Mouse (Mus musculus) limb, embryonic 14.5 days (tissue): ENCODE results near the gene 2310061N02Rik. TPM values are rescaled to one million over a fixed set of nuclear protein-coding genes. Genes with fewer than 3 reads are reported as not detected.
"Not testable (repeated sequence)": the region's sequence is repeated elsewhere in the genome, so short reads cannot be mapped to it uniquely, and the experiment has no call there.

ENCODE experiments used
- ATAC-seq: fragments of 200-750 bp; cut with Nextera tagmentation; 2 replicates; pipeline ENCODE4 v1.8.0; 2017; ENCODE audit warnings: low read depth, moderate number of reproducible peaks, moderate TSS enrichment; ENCODE audit not compliant: low FRiP score
- DNase-seq: peaks from one replicate; pipeline ENCODE4 v3.0.0-alpha.2; 2015; ENCODE audit warnings: low spot score
- H3K27ac ChIP-seq: fragments of 300-500 bp; sonication (generic); replicated peaks from 2 replicates; pipeline ENCODE4 v1.5.1; 2014; ENCODE audit warnings: low read depth, mild to moderate bottlenecking, low read length, moderate library complexity, mixed read lengths
- H3K27me3 ChIP-seq: fragments of 300-500 bp; sonication (generic); 2 replicates; pipeline ENCODE4 v1.6.1; 2014; ENCODE audit warnings: low read length, mixed read lengths; ENCODE audit not compliant: control insufficient read depth, insufficient read depth
- H3K36me3 ChIP-seq: fragments of 300-500 bp; sonication (generic); 2 replicates; pipeline ENCODE4 v1.6.1; 2014; ENCODE audit warnings: mild to moderate bottlenecking, low read length, moderate library complexity, mixed read lengths; ENCODE audit not compliant: control insufficient read depth, insufficient read depth
- H3K4me1 ChIP-seq: fragments of 300-500 bp; sonication (generic); 2 replicates; pipeline ENCODE4 v1.6.1; 2014; ENCODE audit warnings: antibody characterized with exemption, low read length, mixed read lengths; ENCODE audit not compliant: control insufficient read depth, insufficient read depth
- H3K4me2 ChIP-seq: fragments of 300-500 bp; sonication (generic); replicated peaks from 2 replicates; pipeline ENCODE4 v1.6.1; 2014; ENCODE audit warnings: low read depth, mild to moderate bottlenecking, low read length, moderate library complexity; ENCODE audit not compliant: severe bottlenecking
- H3K4me3 ChIP-seq: fragments of 300-500 bp; sonication (generic); replicated peaks from 2 replicates; pipeline ENCODE4 v1.5.1; 2014; ENCODE audit warnings: low read length
- H3K9ac ChIP-seq: fragments of 300-500 bp; sonication (generic); 2 replicates; pipeline ENCODE4 v1.6.1; 2014; ENCODE audit warnings: mild to moderate bottlenecking, low read depth, low read length, moderate library complexity; ENCODE audit not compliant: severe bottlenecking
- H3K9me3 ChIP-seq: fragments of 300-500 bp; sonication (generic); 2 replicates; pipeline ENCODE4 v1.6.1; 2016; ENCODE audit warnings: low read length; ENCODE audit not compliant: control insufficient read depth
- POLR2A ChIP-seq: fragments of 200-500 bp; IDR thresholded peaks from 2 replicates; pipeline ENCODE4 v1.8.0; 2012; ENCODE audit warnings: inconsistent platforms, mild to moderate bottlenecking, moderate library complexity, borderline replicate concordance; ENCODE audit not compliant: insufficient read depth, insufficient read length; ENCODE audit errors: extremely low read depth
- WGBS: fragments of 180-500 bp; shearing (Covaris S2); extraction: QIAGEN DNeasy Blood & Tissue Kit; methylation state at CpG from one replicate; pipeline ENCODE4 v1.1.7; 2014; 5-methylcytosine and 5-hydroxymethylcytosine counted together
- polyA plus RNA-seq, 2 experiments: library from polyadenylated mRNA; depleted of rRNA in 1 of 2; stranded (reverse) in 1 of 2; unstranded in 1 of 2; fragments of >200 nt; fragmentation: Nextera tagmentation in 1 of 2; extraction: Ambion mirVana in 1 of 2; gene quantifications; 2 replicates each; pipeline versions ENCODE4 v1.2.1 to v1.2.3; 2012 to 2014

2310061N02Rik gene
- polyA plus RNA-seq (2012; rRNA removed) (not detected in 2 replicates), polyA plus RNA-seq (2014; fragmentation: Nextera tagmentation; extraction: Ambion mirVana) (not detected in 2 replicates)

- no peak for TF ChIP-seq POLR2A
- WGBS: 89% methylated on average over 10 of the region's 10 CpGs
- ATAC-seq: no peak
- H3K27ac ChIP-seq: no peak within 1 kb of the TSS
- H3K9me3 ChIP-seq: no peaks in the 10 kb centered on the region
- no peaks in the 10 kb centered on the region for H3K27me3 ChIP-seq
- no peak within 1 kb of the TSS for H3K9ac ChIP-seq
- no peaks in the 10 kb centered on the region for H3K36me3 ChIP-seq
- no peak within 1 kb of the TSS for H3K4me3 ChIP-seq
- no peak within 1 kb of the TSS for H3K4me2 ChIP-seq
- no peaks in the 10 kb centered on the region for H3K4me1 ChIP-seq
- no peak for DNase-seq
Observed at GRCm38 (mm10) chr16:88707496-88708012, at the start of gene 2310061N02Rik. TSS of gene 2310061N02Rik (minus strand) at chr16:88707962.

GRCm38 (mm10) chr16:88751535-88751934, 43.8 kb upstream of the 2310061N02Rik start, which contains the start of gene Krtap13:
TSS of gene Krtap13 (minus strand) at chr16:88751635.
- not testable (repeated sequence) for DNase-seq, H3K27ac ChIP-seq, H3K9me3 ChIP-seq, H3K4me1 ChIP-seq, H3K27me3 ChIP-seq, H3K4me2 ChIP-seq, ATAC-seq, H3K36me3 ChIP-seq, H3K4me3 ChIP-seq, H3K9ac ChIP-seq
- WGBS: 75% methylated on average over 2 of the region's 3 CpGs

GRCm38 (mm10) chr16:88747943-88748342, 40.2 kb upstream of the 2310061N02Rik start:
- 22% methylated on average over 4 of the region's 4 CpGs for WGBS
- DNase-seq: no peak

GRCm38 (mm10) chr16:88744750-88745340, 37.1 kb upstream of the 2310061N02Rik start:
- Histone ChIP-seq H3K36me3 (no peaks in the 10 kb centered on the region), H3K9me3 (no peaks in the 10 kb centered on the region), H3K4me2 (no peak overlapping the region), H3K27me3 (no peaks in the 10 kb centered on the region), H3K4me1 (no peaks in the 10 kb centered on the region), H3K27ac (no peak overlapping the region), H3K9ac (no peak overlapping the region), H3K4me3 (no peak overlapping the region)
- TF ChIP-seq POLR2A: no peak
- WGBS: 84% methylated on average over 4 of the region's 4 CpGs
- DNase-seq (no peak), ATAC-seq (no peak)

More at GRCm38 (mm10) chr16:88747943-88748342, 40.2 kb upstream of the 2310061N02Rik start:
- no peak overlapping the region for H3K27ac ChIP-seq
- H3K9ac ChIP-seq: no peak overlapping the region
- no peaks in the 10 kb centered on the region for H3K27me3 ChIP-seq
- H3K9me3 ChIP-seq: no peaks in the 10 kb centered on the region
- H3K36me3 ChIP-seq: no peaks in the 10 kb centered on the region
- no peak overlapping the region for H3K4me3 ChIP-seq
- TF ChIP-seq POLR2A: no peak
- ATAC-seq: no peak
- H3K4me1 ChIP-seq: no peaks in the 10 kb centered on the region
- H3K4me2 ChIP-seq: no peak overlapping the region

- ATAC-seq (peak; percentile 62), DNase-seq (peak; percentile 54)
Observed at GRCm38 (mm10) chr16:88735391-88735790, 27.6 kb upstream of the 2310061N02Rik start.

More at GRCm38 (mm10) chr16:88735391-88735790, 27.6 kb upstream of the 2310061N02Rik start:
- 34% methylated on average over 2 of the region's 2 CpGs for WGBS
- H3K27me3 ChIP-seq: no peaks in the 10 kb centered on the region
- H3K36me3 ChIP-seq: no peaks in the 10 kb centered on the region
- H3K4me3 ChIP-seq: no peak overlapping the region
- H3K27ac ChIP-seq: no peak overlapping the region
- no peak for TF ChIP-seq POLR2A
- H3K4me2 ChIP-seq: no peak overlapping the region
- H3K9ac ChIP-seq: no peak overlapping the region
- H3K9me3 ChIP-seq: no peaks in the 10 kb centered on the region
- H3K4me1 ChIP-seq: no peaks in the 10 kb centered on the region
